Mouse (Mus musculus) splenic B cell, adult 2 months (primary cell): ENCODE measurements at regions not wholly inside any gene's neighbourhood (a gene's known extent, or its start where the extent isn't known, plus 50 kb on each side); places are given as distances from the start of the nearest gene placed in this dataset.
"Not testable (repeated sequence)": the region's sequence is repeated elsewhere in the genome, so short reads cannot be mapped to it uniquely, and the experiment has no call there.

Source experiments
- DNase-seq: peaks from one replicate; pipeline ENCODE4 v3.0.0-alpha.2; 2011; ENCODE audit warnings: low read depth, low spot score
- H3K27me3 ChIP-seq: 2 replicates; pipeline ENCODE4 v1.6.1; 2012; ENCODE audit warnings: mild to moderate bottlenecking, low read length, moderate library complexity, mixed read lengths; ENCODE audit not compliant: control insufficient read depth, poor library complexity, insufficient read depth, severe bottlenecking
- H3K36me3 ChIP-seq: 2 replicates; pipeline ENCODE4 v1.6.1; 2012; ENCODE audit warnings: mild to moderate bottlenecking, low read length, moderate library complexity, mixed read lengths; ENCODE audit not compliant: control insufficient read depth, poor library complexity, insufficient read depth, severe bottlenecking

DNA sequence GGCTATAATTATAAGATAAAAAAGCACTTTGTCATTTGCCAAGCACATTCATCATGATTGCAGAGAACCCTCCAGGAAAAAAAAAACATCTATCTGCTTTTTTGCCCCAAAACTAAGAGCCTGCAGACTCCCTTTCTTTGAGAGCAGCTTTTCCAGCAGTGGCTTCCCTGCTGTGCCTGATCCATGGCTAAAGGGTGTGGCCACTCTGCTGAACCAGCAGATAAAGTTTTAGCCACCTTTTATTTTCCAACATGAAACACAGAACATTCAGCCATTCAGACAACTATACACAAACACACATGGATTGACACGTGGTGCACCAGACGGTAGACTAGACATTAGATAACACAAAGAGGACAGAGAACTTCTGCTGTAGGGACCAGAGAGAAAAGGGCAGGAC lies 164.9 kb upstream of the Klf6 start:
- no peak for DNase-seq
- no peaks in the 10 kb centered on the region; the same call in 1 of the 2 replicates for H3K27me3 ChIP-seq
- H3K36me3 ChIP-seq = no peaks in the 10 kb centered on the region

- DNase-seq, H3K27me3 ChIP-seq, H3K36me3 ChIP-seq: not testable (repeated sequence)
Observed at GRCm38 (mm10) chr13:5697329-5697728, 164.0 kb upstream of the Klf6 start.

- DNase-seq = no peak
- H3K27me3 ChIP-seq = no peaks in the 10 kb centered on the region
- no peaks in the 10 kb centered on the region for H3K36me3 ChIP-seq
Observed at GRCm38 (mm10) chr13:5702071-5702470, 159.2 kb upstream of the Klf6 start.

GRCm38 (mm10) chr13:5704991-5705390 lies 156.3 kb upstream of the Klf6 start:
- H3K36me3 ChIP-seq = no peaks in the 10 kb centered on the region
- DNase-seq = peak; percentile 28
- no peaks in the 10 kb centered on the region for H3K27me3 ChIP-seq

DNA sequence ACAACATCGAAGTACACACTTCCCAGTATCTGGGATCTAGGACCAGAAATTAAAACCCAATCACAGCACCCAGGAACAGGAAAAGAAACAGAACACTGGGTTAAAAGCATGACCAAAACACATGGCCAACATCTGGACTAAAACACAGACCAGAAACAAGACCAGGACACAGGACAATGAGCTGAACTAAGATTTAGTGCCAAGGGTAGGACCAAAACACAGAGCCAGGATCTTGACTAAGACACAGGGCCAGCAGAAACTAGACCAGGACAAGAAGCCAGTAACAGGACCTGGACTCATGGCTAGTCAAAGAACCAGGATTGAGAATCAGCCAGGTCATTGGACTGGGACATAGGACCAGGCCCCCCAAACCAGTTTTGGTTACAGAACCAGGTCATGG lies 149.6 kb upstream of the Klf6 start:
- Histone ChIP-seq H3K27me3 (no peaks in the 10 kb centered on the region), H3K36me3 (no peaks in the 10 kb centered on the region)
- no peak for DNase-seq

DNA sequence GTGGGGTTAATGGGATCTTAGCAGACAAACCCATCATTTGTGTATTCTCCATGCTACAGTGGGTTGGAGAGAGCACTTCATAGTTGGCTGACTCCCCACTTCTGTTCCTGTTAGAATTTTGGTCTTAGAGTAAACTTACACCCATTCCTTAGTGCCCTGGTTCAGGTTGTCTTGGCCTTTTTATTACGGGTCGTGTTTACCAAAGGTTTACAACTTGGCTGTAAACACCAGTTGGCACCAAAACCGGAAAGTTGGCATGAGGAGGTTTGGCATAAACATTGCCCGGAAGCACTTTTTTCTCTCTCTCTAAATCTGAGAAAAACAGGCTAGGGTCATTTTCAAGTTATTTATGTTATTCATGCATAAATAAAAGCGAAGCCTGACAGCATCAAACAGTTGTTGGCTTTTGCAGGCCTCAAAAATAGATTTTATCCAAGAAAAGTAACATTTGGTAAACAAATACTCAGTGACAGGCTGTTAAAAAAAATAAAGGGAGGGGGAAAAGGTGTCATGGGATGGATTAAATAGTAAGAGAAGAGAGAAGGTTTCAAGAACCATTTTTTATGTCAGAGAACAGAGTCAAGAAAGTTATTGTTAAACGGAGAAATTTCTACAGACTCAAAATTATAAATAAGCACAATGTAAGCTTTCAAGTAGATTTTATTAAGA lies 148.0 kb upstream of the Klf6 start:
- H3K36me3 ChIP-seq = no peaks in the 10 kb centered on the region
- H3K27me3 ChIP-seq = no peaks in the 10 kb centered on the region
- DNase-seq = peak; percentile 39

DNA sequence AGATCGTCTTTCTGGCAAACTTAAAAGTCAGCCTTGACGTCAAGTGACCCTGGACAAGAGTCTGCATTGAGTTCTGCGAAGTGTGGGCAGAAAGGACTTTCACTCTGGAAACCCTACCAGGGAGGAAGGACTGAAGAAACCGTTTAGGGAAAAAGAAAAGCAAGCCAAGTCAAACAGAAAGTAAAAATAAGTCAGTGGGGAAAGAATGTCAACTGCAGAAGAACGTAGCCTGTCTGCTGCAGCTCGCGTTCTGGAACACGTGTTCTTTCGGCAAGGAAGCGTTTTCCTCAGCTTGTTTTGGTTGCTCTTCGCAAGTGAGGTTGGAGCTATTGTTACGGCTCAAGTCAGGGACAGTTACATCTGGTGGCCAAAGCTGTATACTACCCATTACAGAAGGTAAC lies 147.1 kb upstream of the Klf6 start:
- peak; percentile 44 for DNase-seq
- no peaks in the 10 kb centered on the region for H3K36me3 ChIP-seq

GRCm38 (mm10) chr13:5714793-5715192 lies 146.5 kb upstream of the Klf6 start:
- Histone ChIP-seq H3K36me3 (no peaks in the 10 kb centered on the region), H3K27me3 (no peaks in the 10 kb centered on the region)
- peak; percentile 15 for DNase-seq

More for the DNA sequence above, 147.1 kb upstream of the Klf6 start:
- H3K27me3 ChIP-seq = no peaks in the 10 kb centered on the region

- Histone ChIP-seq H3K36me3 (no peaks in the 10 kb centered on the region), H3K27me3 (no peaks in the 10 kb centered on the region)
- peak; percentile 26 for DNase-seq
Observed at GRCm38 (mm10) chr13:5716749-5717148, 144.5 kb upstream of the Klf6 start.

DNA sequence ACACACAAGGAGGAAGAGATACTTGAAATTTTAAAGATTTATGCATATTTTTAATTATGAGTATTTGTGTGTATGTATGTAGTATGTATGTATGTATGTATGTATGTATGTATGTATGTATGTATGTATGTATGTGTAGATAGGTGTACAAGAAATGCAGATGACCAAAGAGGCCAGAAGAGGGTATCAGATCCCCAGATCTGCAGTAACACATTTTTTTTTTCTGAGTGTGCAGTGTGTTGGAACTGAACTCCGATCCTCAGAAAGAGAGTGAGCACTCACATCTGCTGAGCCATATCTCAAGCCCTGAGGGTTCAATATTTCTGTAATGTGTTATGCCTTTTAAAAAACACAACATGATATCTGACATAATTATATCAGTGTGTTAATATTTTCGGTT lies 138.0 kb upstream of the Klf6 start:
- DNase-seq = no peak
- H3K27me3 ChIP-seq = no peaks in the 10 kb centered on the region
- no peaks in the 10 kb centered on the region for H3K36me3 ChIP-seq

- no peak for DNase-seq
Observed at GRCm38 (mm10) chr13:5724364-5724763, 136.9 kb upstream of the Klf6 start.

GRCm38 (mm10) chr13:5725984-5726383 lies 135.3 kb upstream of the Klf6 start:
- no peak for DNase-seq
- Histone ChIP-seq H3K27me3 (no peaks in the 10 kb centered on the region), H3K36me3 (no peaks in the 10 kb centered on the region)

More at GRCm38 (mm10) chr13:5724364-5724763, 136.9 kb upstream of the Klf6 start:
- no peaks in the 10 kb centered on the region for H3K27me3 ChIP-seq
- H3K36me3 ChIP-seq = no peaks in the 10 kb centered on the region

DNA sequence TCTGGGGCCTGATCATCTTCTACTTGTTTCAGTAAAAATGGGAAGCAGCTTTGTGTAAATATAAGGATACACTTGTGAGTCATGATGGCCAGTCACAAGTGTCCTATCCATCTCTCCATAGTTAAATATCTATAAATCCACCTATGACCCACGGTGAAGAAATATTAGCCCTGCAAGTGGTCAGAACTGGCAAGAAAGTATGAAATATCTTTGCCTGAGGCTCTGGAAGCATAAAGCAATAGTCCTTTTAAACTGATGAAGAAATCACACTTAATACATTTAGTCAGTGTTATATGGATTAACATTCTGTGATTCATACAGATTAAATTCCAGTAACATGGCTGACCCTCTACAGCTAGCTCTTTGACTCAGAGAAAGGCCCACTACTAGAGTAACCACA lies 134.8 kb upstream of the Klf6 start:
- H3K27me3 ChIP-seq = no peaks in the 10 kb centered on the region
- DNase-seq = no peak
- no peaks in the 10 kb centered on the region for H3K36me3 ChIP-seq

GRCm38 (mm10) chr13:5728172-5728571 lies 133.1 kb upstream of the Klf6 start:
- DNase-seq = no peak
- H3K36me3 ChIP-seq = no peaks in the 10 kb centered on the region

GRCm38 (mm10) chr13:5728808-5729207 lies 132.5 kb upstream of the Klf6 start:
- DNase-seq = no peak
- Histone ChIP-seq H3K36me3 (no peaks in the 10 kb centered on the region), H3K27me3 (no peaks in the 10 kb centered on the region)

More at GRCm38 (mm10) chr13:5728172-5728571, 133.1 kb upstream of the Klf6 start:
- no peaks in the 10 kb centered on the region for H3K27me3 ChIP-seq
